Mouse (Mus musculus) embryonic fibroblast, embryonic 13.5 days (primary cell): ENCODE results near the gene S1pr5. TPM values are rescaled to one million over a fixed set of nuclear protein-coding genes. Genes with fewer than 3 reads are reported as not detected.

Source experiments
- H3K27ac ChIP-seq: 2 replicates; pipeline ENCODE4 v1.5.1; 2012; ENCODE audit warnings: low read length, control low read depth, inconsistent platforms; ENCODE audit not compliant: insufficient read depth
- H3K4me1 ChIP-seq: 2 replicates; pipeline ENCODE4 v1.6.1; 2011; ENCODE audit warnings: low read length; ENCODE audit not compliant: control insufficient read depth, insufficient read depth
- H3K4me3 ChIP-seq: 2 replicates; pipeline ENCODE4 v1.5.1; 2011; ENCODE audit warnings: mild to moderate bottlenecking, control low read depth, low read length; ENCODE audit not compliant: insufficient read depth
- CTCF ChIP-seq: IDR thresholded peaks from 2 replicates; pipeline ENCODE4 v1.5.1; 2011; ENCODE audit warnings: mild to moderate bottlenecking, control low read depth, low read length, moderate library complexity, borderline replicate concordance; ENCODE audit not compliant: insufficient read depth
- POLR2A ChIP-seq: IDR thresholded peaks from 2 replicates; pipeline ENCODE4 v1.6.1; 2011; ENCODE audit warnings: low read depth, mild to moderate bottlenecking, control low read depth, low read length, moderate library complexity
- polyA plus RNA-seq: library from polyadenylated mRNA; stranded (reverse); fragments of >200 nt; gene quantifications from 2 replicates; pipeline ENCODE4 v1.2.4, GENCODE M21; 2011; ENCODE audit warnings: low read depth; ENCODE audit not compliant: missing spikeins, insufficient read length

S1pr5 gene
- polyA plus RNA-seq, 1 experiment = not detected

DNA sequence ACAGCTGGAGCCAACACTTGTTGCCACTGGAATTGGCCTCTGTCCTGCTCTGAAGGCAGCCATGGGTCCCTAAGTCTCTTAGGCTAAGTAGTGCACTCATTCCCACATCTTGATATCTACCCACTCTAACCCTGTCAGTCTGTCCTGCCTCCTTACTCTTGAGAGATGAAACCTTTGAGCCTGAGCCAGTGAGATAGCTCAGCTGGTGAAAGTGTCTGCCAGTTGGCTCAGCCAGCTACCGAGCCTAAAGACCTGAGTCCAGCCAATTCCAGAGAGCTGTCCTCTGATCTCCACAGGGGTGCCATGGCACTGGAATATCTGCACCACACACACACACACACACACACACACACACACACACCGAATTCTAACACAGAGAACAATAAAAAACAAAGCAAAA is 2.3 kb upstream of the S1pr5 start:
- no peaks in the 10 kb centered on the region for H3K4me1 ChIP-seq
- no peak overlapping the region for H3K4me3 ChIP-seq
- TF ChIP-seq CTCF (no peak), POLR2A (no peak)
- no peak overlapping the region for H3K27ac ChIP-seq

DNA sequence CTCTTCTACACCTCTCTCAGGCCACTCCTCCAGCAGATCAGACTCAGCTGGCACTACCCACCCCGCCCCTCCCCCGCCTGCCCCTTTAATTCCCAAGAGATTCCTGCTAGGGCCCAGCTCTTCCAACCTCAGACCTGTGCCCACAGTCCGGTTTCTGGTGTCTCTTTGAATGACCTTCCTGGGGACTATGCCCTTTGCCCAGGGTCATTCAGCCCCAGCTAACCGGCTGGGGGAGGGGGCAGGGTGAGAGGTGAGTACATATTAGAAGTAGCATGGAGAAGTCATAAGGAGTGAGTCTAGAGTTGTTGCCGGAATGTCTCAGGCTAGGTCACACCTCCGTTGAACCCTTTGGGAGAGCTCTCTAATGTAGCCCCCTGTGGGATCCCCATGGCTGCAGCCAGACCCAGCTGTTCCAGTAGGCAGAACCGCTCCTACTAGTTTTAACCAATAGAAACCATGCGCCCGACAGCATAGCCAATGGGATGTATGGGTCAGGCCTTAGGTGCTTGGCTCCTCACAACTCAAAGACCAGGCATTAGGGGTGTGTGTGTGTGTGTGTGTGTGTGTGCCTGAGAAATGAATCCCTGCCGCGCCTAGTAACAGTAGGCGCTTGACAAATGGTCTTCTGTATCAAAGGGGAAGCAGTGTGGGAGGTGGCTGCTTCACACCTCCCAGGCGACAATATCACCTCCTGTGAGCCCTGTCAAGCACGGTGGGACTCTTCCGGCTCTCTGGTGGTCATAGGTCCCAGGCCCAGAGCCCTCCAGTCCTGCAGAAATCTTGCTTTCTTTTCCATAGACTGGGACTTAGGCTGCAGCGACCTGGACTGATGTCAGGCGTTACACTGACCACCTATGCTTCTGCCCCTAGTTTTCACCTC is 1.6 kb upstream of the S1pr5 start:
- no peak overlapping the region for H3K27ac ChIP-seq
- no peak overlapping the region for H3K4me3 ChIP-seq
- H3K4me1 ChIP-seq = no peaks in the 10 kb centered on the region
- TF ChIP-seq CTCF = no peak
- no peak for TF ChIP-seq POLR2A

DNA sequence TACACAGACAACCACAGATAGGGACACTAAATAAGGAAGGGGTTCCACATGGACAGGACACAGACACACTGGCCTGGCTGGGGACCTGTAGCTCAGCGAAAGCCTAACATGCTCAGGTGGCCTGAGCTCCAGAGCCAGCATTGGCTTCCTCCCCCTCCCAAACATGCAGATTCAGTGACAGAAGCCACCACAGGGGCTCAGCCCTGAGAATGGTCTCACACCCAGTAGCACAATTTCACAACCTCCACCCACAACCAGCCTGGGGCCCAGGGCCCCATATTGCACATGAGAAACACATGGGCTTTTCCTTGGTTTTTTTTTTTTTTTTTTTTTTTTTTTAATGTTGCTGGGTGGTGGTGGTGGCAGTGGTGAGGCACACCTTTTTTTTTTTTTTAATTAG is 1.9 kb downstream of the S1pr5 start:
- Histone ChIP-seq H3K4me3 (no peak overlapping the region), H3K4me1 (no peaks in the 10 kb centered on the region), H3K27ac (no peak overlapping the region)
- TF ChIP-seq POLR2A (no peak), CTCF (no peak)

DNA sequence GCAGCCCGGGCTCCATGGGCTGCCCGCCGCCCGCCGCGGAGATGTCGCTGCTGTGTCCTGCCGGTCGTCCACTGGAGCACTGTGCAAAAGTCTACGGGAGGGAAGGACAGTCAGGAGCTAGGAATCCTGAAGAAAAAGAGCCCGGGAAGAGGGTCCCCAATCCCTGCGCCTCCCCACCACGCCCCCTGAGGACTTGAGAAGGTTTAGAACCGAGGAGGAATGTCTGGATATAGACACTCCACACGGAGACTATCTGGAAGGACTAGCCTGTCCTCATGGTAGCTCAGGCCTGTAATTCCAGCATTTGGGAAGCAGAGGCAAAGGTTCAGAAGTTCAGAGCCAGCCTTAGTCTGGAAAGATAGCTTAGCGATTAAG is 3.1 kb downstream of the S1pr5 start:
- TF ChIP-seq POLR2A (no peak), CTCF (no peak)
- Histone ChIP-seq H3K27ac (no peak overlapping the region), H3K4me1 (no peaks in the 10 kb centered on the region), H3K4me3 (0 out of 2 replicates have a peak overlapping the region, but pooled peaks have one; percentile 5)

DNA sequence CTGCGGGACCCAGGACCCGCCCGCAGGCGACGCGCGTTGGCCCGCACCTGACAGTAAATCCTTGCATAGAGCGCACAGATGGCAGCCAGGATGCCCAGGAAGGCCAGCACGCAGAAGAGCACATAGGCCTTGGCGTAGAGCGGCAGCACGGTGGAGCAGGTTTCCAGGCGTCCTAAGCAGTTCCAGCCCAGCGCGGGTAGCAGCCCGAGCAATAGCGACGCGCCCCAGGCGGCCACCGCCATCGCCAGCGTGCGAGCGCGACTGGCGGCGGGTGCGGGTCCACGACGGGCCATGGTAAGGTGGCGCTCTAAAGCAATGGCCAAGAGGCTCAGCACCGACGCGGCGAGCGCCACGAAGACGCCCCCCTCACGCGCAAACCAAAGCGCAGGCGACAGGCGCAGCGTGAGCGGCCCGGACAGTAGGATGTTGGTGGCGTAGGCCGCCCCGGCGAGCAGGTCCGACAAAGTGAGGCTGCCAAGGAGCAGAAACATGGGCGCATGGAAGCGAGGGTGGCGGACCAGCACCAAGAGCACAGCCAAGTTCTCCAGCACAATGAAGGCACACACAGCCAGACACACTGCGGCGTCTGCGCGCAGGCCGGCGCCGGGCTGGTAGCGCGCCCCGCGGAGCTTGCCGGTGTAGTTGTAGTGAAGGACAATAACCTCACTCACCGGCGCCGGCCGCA is 3.7 kb downstream of the S1pr5 start:
- no peak overlapping the region for H3K27ac ChIP-seq
- H3K4me1 ChIP-seq = no peaks in the 10 kb centered on the region
- peak overlapping the region; percentile 5; the same call in 1 of the 2 replicates for H3K4me3 ChIP-seq
- TF ChIP-seq CTCF (no peak), POLR2A (no peak)

DNA sequence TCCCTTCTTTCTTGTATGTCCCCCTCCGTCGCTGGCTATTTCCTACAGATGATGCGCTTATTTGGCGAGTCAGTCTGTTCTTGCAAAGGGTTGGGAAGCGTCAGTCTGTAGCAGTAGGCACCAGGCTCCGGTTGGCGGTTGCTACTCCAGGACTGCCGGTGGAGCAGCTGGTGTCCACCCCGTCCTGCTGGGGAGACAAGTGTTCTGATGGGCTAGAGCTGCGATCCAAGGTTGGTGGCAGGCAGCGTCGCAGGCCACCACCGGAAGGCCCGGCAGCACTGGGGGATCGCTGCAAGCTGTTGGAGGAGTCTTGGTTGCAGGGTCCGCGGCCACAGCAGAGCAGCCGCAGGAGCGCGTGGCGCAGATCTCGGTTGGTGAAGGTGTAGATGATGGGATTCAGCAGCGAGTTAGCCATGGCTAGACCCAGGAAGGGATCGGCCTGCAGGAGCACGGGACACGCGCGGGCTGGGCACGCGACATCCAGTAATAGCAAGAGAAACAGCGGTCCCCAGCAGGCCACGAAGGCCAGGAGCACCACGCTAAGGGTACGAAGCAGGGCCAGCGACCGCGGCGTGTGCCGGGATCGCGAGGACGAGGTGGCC is 4.3 kb downstream of the S1pr5 start:
- TF ChIP-seq POLR2A (no peak), CTCF (no peak)
- H3K4me3 ChIP-seq = 0 out of 2 replicates have a peak overlapping the region, but pooled peaks have one; percentile 5
- no peak overlapping the region for H3K27ac ChIP-seq
- no peaks in the 10 kb centered on the region for H3K4me1 ChIP-seq

DNA sequence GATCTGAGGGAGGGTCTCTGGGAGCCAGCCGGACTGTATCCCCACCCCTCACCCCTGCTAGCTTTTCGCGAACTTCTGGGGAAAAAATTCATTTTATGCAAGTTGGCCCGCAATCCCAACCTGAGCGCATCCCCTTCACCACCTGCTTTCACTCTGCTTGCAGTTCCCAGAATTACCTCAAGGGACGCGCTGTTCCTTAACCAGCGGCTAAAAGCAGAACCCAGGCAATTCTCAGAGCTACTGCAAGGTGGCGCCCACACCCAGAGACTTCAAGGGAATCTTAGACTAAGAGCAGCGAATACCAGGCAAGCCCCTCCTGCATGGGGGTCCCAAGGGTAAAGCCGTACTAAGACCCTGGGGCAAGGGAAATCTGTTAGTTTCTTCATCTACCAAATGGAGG is 6.9 kb downstream of the S1pr5 start:
- Histone ChIP-seq H3K27ac (no peak overlapping the region), H3K4me1 (no peaks in the 10 kb centered on the region), H3K4me3 (no peak overlapping the region)
- TF ChIP-seq CTCF (peak; percentile 75; the same call in 1 of the 2 replicates), POLR2A (no peak)

DNA sequence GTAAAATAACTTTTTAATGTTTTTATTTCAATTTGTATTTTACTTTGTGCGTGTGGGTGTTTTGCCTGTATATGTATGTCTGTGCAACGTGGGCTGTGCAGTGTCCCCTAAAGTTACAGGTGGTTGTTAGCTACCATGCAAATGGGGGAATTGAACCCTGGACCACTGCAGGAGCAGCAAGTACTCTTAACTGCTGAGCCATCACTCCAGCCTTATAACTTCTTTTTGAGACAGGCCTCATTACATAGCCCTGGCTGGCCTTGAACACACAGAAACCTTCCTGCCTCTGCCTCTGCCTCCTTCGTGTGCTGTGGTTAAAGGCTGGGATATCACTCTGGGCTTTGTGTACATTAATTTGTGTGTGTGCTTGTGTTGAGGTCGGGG is 8.8 kb downstream of the S1pr5 start:
- peak overlapping the region; percentile 80 for H3K4me3 ChIP-seq
- no peaks in the 10 kb centered on the region for H3K4me1 ChIP-seq
- H3K27ac ChIP-seq = no peak overlapping the region
- TF ChIP-seq POLR2A = no peak

DNA sequence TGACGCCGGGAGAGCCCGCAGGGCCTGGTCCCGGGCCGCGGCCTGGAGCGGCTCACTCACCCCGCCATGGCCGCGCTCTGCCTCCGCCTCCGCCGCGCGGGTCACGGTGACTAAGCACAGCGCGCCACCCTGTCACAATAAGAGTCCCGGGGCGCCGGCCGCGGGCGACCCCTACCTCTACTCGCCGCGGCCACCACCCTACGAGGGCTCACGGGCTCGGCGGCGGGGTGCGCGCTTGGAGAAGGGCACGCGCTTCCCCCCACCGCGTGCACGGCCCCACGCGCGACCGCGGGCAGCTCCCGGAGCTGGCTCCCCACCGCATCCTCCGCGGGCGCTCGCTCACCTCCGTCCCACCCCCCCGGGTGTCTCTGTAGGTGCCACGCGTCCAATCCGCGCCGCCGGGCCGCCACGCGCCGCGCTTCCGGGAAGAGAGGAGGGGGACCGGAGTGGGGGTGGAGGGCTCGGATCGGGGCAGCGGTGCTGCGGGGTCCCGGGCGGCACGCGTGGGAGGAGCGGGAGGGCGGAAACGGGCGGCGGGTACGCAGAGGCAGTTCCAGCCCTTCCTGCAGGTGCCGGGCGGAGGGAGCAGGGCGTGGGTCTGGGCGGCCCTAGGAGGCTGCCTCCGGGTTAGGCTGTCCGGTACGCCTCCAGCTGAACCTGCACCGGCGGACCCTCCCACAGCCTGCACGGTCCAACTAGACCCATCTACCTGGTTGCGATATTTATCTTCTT is 9.3 kb downstream of the S1pr5 start, which contains the start of gene Keap1:
TSS of gene Keap1 (minus strand) at position 629 of the 732 bp plus-strand sequence.
- Histone ChIP-seq H3K4me1 (no peaks in the 10 kb centered on the region), H3K27ac (peak within 1 kb of the TSS; percentile 54), H3K4me3 (peak within 1 kb of the TSS; percentile 80)
- no peak for TF ChIP-seq CTCF
- TF ChIP-seq POLR2A = peak; percentile 54
